33 mouse cellular contexts compared by ENCODE assay signal in genomic region chr17:45338086-45338485, GRCm38 (mm10).
DNase-seq lines count a peak whose midpoint lies in the region; ATAC-seq lines count a peak whose summit lies in the region.
"Had no signal": no experiment of that assay in that cellular context is flagged by ENCODE, and none has a peak within 500 bp of the region (broad histone marks: within the 10 kb centered on the region; RNA-seq: fewer than 3 reads in every experiment).

No protein-coding gene starts in this region.

- H3K36me3 ChIP-seq in limb, embryonic 10.5 days = no peaks in the 10 kb centered on the region
- no peaks in the 10 kb centered on the region for H3K36me3 ChIP-seq in intestine, embryonic 15.5 days
- H3K36me3 ChIP-seq: embryonic facial prominence, embryonic 15.5 days; forebrain, embryonic 12.5 days; hindbrain, embryonic 15.5 days; kidney, embryonic 15.5 days; limb, embryonic 13.5 days; liver, embryonic 12.5 days; midbrain, embryonic 12.5 days had no signal

- ATAC-seq in intestine, embryonic 15.5 days = no peak
- ATAC-seq: activated CD4-positive, CD25-positive, alpha-beta regulatory T cell, adult 4 months; forebrain, postnatal 0 days; inflammation-experienced regulatory T-cells, adult 6 months; liver, embryonic 12.5 days; liver, postnatal 0 days had no signal

- H3K4me3 ChIP-seq in limb, embryonic 10.5 days = no peak overlapping the region
- no peak overlapping the region for H3K4me3 ChIP-seq in intestine, embryonic 15.5 days (replicated peaks)
- H3K4me3 ChIP-seq: embryonic facial prominence, embryonic 15.5 days; forebrain, embryonic 12.5 days; hindbrain, embryonic 15.5 days; kidney, embryonic 15.5 days; limb, embryonic 13.5 days; liver, embryonic 12.5 days; midbrain, embryonic 12.5 days had no signal

- DNase-seq in layer of hippocampus, adult 9-11 months = peak; percentile 42
- DNase-seq in layer of hippocampus, postnatal 14 days (ENCODE audit: low spot score in 2 of 2) = no peak
- DNase-seq in 3T3-L1 (ENCODE audit: low read depth, low spot score) = peak; percentile 76
- peak; percentile 30 for DNase-seq in MN1 (ENCODE audit: low spot score)
- no peak for DNase-seq in limb, embryonic 10.5 days (ENCODE audit: low spot score)
- DNase-seq in heart, postnatal 4 days = no peak
- DNase-seq: adrenal gland, adult 2 months; cerebellum, adult 2 months; cerebellum, postnatal 14 days; forebrain, postnatal 0 days; gastrocnemius, postnatal 36 days; heart, adult 18-20 months; kidney, adult 18-20 months; kidney, postnatal 36 days; liver, postnatal 0 days; lung, postnatal 36 days; retina, postnatal 1 day; right cerebral cortex, postnatal 25 days; spleen, adult 18-20 months; thymus, adult 18-20 months; thymus, postnatal 25 days had no signal

- H3K27ac ChIP-seq in limb, embryonic 10.5 days = 0 out of 2 replicates have a peak overlapping the region, but pooled peaks have one; percentile 61
- H3K27ac ChIP-seq in intestine, embryonic 15.5 days = no peak overlapping the region
- H3K27ac ChIP-seq: embryonic facial prominence, embryonic 15.5 days; forebrain, embryonic 12.5 days; hindbrain, embryonic 15.5 days; kidney, embryonic 15.5 days; limb, embryonic 13.5 days; liver, embryonic 12.5 days; midbrain, embryonic 12.5 days; stomach, postnatal 0 days had no signal

- peaks cover 39% of the 10 kb centered on the region for H3K4me1 ChIP-seq in limb, embryonic 10.5 days
- H3K4me1 ChIP-seq in intestine, embryonic 15.5 days (replicated peaks) = no peaks in the 10 kb centered on the region
- H3K4me1 ChIP-seq: hindbrain, embryonic 15.5 days; liver, embryonic 12.5 days had no signal

- H3K27me3 ChIP-seq in limb, embryonic 10.5 days (ENCODE audit: low read depth, poor library complexity, severe bottlenecking) = peaks cover 10% of the 10 kb centered on the region
- no peaks in the 10 kb centered on the region for H3K27me3 ChIP-seq in intestine, embryonic 15.5 days (replicated peaks)
- H3K27me3 ChIP-seq: forebrain, embryonic 12.5 days; hindbrain, embryonic 15.5 days; liver, embryonic 12.5 days; midbrain, embryonic 12.5 days had no signal

- H3K9ac ChIP-seq in intestine, embryonic 15.5 days = no peak overlapping the region
- H3K9ac ChIP-seq: embryonic facial prominence, embryonic 15.5 days; forebrain, embryonic 12.5 days; forebrain, postnatal 0 days; hindbrain, embryonic 15.5 days; kidney, embryonic 15.5 days; limb, embryonic 13.5 days; liver, embryonic 12.5 days; liver, postnatal 0 days; midbrain, embryonic 12.5 days had no signal

- WGBS in limb, embryonic 10.5 days = 94% methylated on average over 4 of the region's 4 CpGs
- 81% methylated on average over 4 of the region's 4 CpGs for WGBS in intestine, embryonic 15.5 days

- no peak overlapping the region for H3K4me2 ChIP-seq in intestine, embryonic 15.5 days (replicated peaks)
- H3K4me2 ChIP-seq: embryonic facial prominence, embryonic 15.5 days; forebrain, embryonic 12.5 days; heart, embryonic 11.5 days; hindbrain, embryonic 15.5 days; kidney, embryonic 15.5 days; limb, embryonic 13.5 days; liver, embryonic 12.5 days; midbrain, embryonic 12.5 days had no signal

- no peaks in the 10 kb centered on the region for H3K9me3 ChIP-seq in limb, embryonic 10.5 days (replicated peaks)
- no peaks in the 10 kb centered on the region for H3K9me3 ChIP-seq in intestine, embryonic 15.5 days
- H3K9me3 ChIP-seq: embryonic facial prominence, embryonic 15.5 days; forebrain, embryonic 12.5 days; hindbrain, embryonic 15.5 days; kidney, embryonic 15.5 days; limb, embryonic 13.5 days; liver, embryonic 12.5 days; midbrain, embryonic 12.5 days had no signal

Comparison
In these comparisons a context has a peak if more than half of its experiments do, and no peak if none do; other contexts are left out.
1. DNase-seq: peak in layer of hippocampus, adult 9-11 months (single experiment), 3T3-L1 (single experiment) and MN1 (single experiment); none in layer of hippocampus, postnatal 14 days (0 of 2), limb, embryonic 10.5 days (single experiment) and heart, postnatal 4 days (single experiment).